Mouse (Mus musculus): ENCODE results near the gene Rhod. TPM values are rescaled to one million over a fixed set of nuclear protein-coding genes. Genes with fewer than 3 reads are reported as not detected.
A peak's percentile ranks its signal among the peaks of the same experiment; 100 is the strongest.

Gene Rhod
- polyA plus RNA-seq (2015; fragmentation: Nextera tagmentation; extraction: Ambion mirVana), result 45.5 and 48.0 TPM in 2 replicates

DNA sequence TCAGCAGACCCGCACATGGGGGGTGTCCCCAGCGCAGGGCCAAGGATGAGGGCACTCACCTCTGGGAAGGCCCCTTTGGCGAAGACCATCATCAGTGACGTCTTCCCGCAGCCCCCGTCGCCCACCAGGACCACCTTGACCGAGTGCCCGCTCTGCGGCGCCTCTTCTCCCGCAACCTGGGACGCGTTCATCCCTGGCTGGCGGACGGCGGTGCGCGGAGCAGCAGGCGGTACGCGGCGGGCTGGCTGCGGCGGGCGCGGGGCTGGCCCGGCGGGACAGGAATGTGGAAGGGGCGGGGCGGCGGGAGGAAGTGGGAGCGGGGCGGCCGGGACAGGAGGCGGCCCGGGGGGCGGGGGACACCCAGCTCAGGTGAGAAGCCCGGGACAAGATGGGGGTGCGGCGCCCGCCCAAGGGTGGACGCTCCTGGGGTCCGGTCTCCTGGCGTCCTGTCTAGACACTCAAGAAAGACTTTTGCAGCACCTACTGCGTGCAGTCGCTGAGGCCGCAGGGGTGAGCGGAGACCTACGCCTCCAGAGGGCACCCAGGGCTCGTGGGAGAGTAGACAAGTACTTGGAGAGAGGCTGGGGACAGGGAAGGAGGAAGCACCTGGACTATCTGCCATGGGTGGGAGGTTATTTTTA, at the start of gene Rhod:
Gene Rhod, minus strand, starts transcription at position 272 of the 641 bp plus-strand sequence.
- H3K4me1 ChIP-seq (replicated peaks; ENCODE audit: control insufficient read depth, insufficient read depth), result peaks cover 3% of the 10 kb centered on the region; the same call in 1 of the 2 replicates
- H3K4me3 ChIP-seq (ENCODE audit: low read depth, low read length), result peak within 1 kb of the TSS; percentile 70
- H3K9ac ChIP-seq (ENCODE audit: low read length), result peak within 1 kb of the TSS; percentile 82
- under 1% methylated on average over 46 of the region's 51 CpGs for WGBS
- peak; percentile 49 for ATAC-seq (ENCODE audit: low FRiP score, low TSS enrichment)
- H3K9me3 ChIP-seq (ENCODE audit: control insufficient read depth, low read length), result no peaks in the 10 kb centered on the region
- DNase-seq (ENCODE audit: low spot score), result peak; percentile 87
- H3K4me2 ChIP-seq (replicated peaks; ENCODE audit: low read depth), result peak within 1 kb of the TSS; percentile 96
- peak within 1 kb of the TSS; percentile 89 for H3K27ac ChIP-seq (replicated peaks)
- TF ChIP-seq EP300 (optimal IDR thresholded peaks at IDR 0.05), result no peak
- 0 out of 2 replicates have a peak, but pooled peaks have one; percentile 8 for TF ChIP-seq CTCF (IDR thresholded peaks at IDR 0.05; ENCODE audit: low read depth)
- no peaks in the 10 kb centered on the region for H3K27me3 ChIP-seq (ENCODE audit: control insufficient read depth, insufficient read depth, low read length)
- no peaks in the 10 kb centered on the region for H3K36me3 ChIP-seq (ENCODE audit: control insufficient read depth, insufficient read depth, low read length)

DNA sequence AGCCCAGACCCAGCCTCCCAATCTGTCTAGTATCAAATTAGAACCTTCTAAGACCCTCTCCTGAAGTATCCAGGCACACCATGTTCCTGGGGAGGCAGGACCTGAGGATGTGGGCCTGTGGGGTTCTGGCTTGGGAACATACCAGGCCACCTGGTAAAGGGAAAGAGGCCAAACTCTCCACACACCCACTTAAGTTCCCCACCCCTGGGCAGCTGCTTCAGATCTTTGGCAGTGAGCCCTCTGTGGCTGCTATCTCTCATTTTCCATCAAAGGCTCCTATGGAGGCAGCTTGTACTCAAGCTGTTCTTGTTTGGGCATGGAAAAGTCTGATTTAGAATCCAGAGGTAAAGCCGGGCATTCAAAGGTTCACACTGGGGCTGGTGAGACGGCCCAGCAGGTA, 48.6 kb upstream of the Rhod start:
- 43% methylated on average over 2 of the region's 2 CpGs for WGBS
- Histone ChIP-seq H3K36me3 (ENCODE audit: control insufficient read depth, insufficient read depth, low read length) (no peaks in the 10 kb centered on the region), H3K4me3 (ENCODE audit: low read depth, low read length) (no peak overlapping the region), H3K9me3 (ENCODE audit: control insufficient read depth, low read length) (no peaks in the 10 kb centered on the region), H3K27me3 (ENCODE audit: control insufficient read depth, insufficient read depth, low read length) (no peaks in the 10 kb centered on the region), H3K9ac (ENCODE audit: low read length) (no peak overlapping the region), H3K4me2 (replicated peaks; ENCODE audit: low read depth) (no peak overlapping the region), H3K4me1 (replicated peaks; ENCODE audit: control insufficient read depth, insufficient read depth) (peaks cover 2% of the 10 kb centered on the region; the same call in 1 of the 2 replicates), H3K27ac (replicated peaks) (no peak overlapping the region)
- no peak for ATAC-seq (ENCODE audit: low FRiP score, low TSS enrichment)
- TF ChIP-seq EP300 (optimal IDR thresholded peaks at IDR 0.05) (no peak), CTCF (IDR thresholded peaks at IDR 0.05; ENCODE audit: low read depth) (no peak)
- peak; percentile 43 for DNase-seq (ENCODE audit: low spot score)

DNA sequence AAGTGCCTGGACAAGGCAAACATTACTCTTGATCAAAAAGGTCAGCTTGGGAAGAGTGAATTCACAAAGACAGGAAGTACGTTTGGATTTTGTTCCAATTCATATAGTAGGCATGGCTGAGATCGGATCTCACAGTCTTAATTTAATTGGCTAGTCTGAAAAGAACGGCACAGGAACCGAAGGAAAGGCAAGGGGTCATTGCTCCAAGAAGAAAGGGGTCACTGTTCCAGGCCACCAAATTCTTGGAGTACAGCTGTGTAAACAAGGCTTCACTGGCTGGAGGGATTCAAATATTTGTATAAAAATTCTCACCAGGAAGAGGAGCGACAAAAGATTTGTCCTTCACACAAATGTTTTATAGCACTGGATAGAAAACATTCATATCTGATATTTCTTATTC, 45.8 kb upstream of the Rhod start:
- no peak overlapping the region for H3K9ac ChIP-seq (ENCODE audit: low read length)
- no peaks in the 10 kb centered on the region for H3K9me3 ChIP-seq (ENCODE audit: control insufficient read depth, low read length)
- 18% methylated on average over 5 of the region's 5 CpGs for WGBS
- TF ChIP-seq CTCF (IDR thresholded peaks at IDR 0.05; ENCODE audit: low read depth) (no peak), EP300 (optimal IDR thresholded peaks at IDR 0.05) (no peak)
- ATAC-seq (ENCODE audit: low FRiP score, low TSS enrichment) (no peak), DNase-seq (ENCODE audit: low spot score) (no peak)
- H3K4me3 ChIP-seq (ENCODE audit: low read depth, low read length), result no peak overlapping the region
- H3K27me3 ChIP-seq (ENCODE audit: control insufficient read depth, insufficient read depth, low read length), result no peaks in the 10 kb centered on the region
- H3K4me2 ChIP-seq (replicated peaks; ENCODE audit: low read depth), result no peak overlapping the region
- H3K4me1 ChIP-seq (replicated peaks; ENCODE audit: control insufficient read depth, insufficient read depth), result peaks cover 2% of the 10 kb centered on the region; the same call in 1 of the 2 replicates
- H3K27ac ChIP-seq (replicated peaks), result no peak overlapping the region
- no peaks in the 10 kb centered on the region for H3K36me3 ChIP-seq (ENCODE audit: control insufficient read depth, insufficient read depth, low read length)

DNA sequence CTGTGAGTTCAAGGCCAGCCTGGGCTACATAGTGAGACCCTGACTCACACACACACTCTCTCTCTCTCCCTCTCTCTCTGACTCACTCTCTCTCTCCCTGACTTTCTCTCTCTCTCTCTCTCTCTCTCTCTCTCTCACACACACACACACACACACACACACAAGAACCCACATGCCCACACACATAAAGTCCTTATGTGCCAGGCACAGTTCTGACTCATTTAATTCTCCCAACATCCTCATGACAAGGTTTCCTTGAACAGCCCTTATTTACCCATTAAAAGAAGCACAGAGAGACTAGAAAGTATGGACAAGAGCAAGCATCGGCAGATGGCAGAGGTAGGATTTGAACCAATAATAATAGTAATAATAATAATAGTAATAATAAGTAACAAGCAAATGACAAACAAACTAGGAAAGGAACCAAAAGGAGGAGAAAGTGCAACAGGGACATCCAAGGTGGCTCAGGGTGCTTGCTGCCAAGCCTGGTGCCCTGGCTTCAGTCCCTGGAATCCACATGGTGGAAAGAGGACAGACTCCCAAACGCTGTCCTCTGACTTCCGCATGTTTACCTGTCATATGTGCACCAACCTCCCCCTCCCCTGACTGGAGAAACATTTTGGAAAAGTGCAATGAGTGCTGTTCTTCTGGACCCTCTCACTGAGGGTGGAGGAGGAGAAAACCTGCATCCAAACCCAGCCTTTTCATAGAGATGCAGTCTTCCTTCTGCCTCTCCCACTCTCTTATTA, 43.1 kb upstream of the Rhod start:
- TF ChIP-seq EP300 (optimal IDR thresholded peaks at IDR 0.05) (no peak), CTCF (IDR thresholded peaks at IDR 0.05; ENCODE audit: low read depth) (no peak)
- Histone ChIP-seq H3K4me3 (ENCODE audit: low read depth, low read length) (no peak overlapping the region), H3K27ac (replicated peaks) (no peak overlapping the region), H3K9ac (ENCODE audit: low read length) (no peak overlapping the region), H3K4me1 (replicated peaks; ENCODE audit: control insufficient read depth, insufficient read depth) (no peaks in the 10 kb centered on the region), H3K36me3 (ENCODE audit: control insufficient read depth, insufficient read depth, low read length) (no peaks in the 10 kb centered on the region), H3K4me2 (replicated peaks; ENCODE audit: low read depth) (no peak overlapping the region), H3K27me3 (ENCODE audit: control insufficient read depth, insufficient read depth, low read length) (no peaks in the 10 kb centered on the region), H3K9me3 (ENCODE audit: control insufficient read depth, low read length) (no peaks in the 10 kb centered on the region)
- WGBS, result 82% methylated on average over 3 of the region's 3 CpGs
- ATAC-seq (ENCODE audit: low FRiP score, low TSS enrichment), result no peak
- no peak for DNase-seq (ENCODE audit: low spot score)

DNA sequence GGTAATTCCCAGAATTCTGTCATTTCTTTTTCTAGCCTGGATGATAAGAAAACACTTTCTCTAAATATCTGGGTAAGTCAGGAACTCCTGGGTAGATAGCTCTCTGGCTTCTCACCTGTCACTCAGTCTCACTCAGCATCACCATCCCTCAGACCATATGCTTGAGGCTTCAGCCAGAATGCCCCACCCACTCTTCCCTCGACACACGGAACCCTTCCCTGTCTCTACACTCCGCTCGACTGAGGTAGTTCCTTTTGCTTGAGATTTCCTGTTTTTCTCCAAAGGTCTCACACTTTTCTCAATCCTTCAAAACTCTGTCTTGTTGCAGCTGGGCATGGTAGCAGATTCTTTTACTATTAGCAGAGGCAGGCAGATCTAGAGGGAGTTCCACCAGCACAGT, 42.1 kb upstream of the Rhod start:
- TF ChIP-seq EP300 (optimal IDR thresholded peaks at IDR 0.05) (no peak), CTCF (IDR thresholded peaks at IDR 0.05; ENCODE audit: low read depth) (no peak)
- no peaks in the 10 kb centered on the region for H3K9me3 ChIP-seq (ENCODE audit: control insufficient read depth, low read length)
- H3K4me1 ChIP-seq (replicated peaks; ENCODE audit: control insufficient read depth, insufficient read depth), result no peaks in the 10 kb centered on the region
- H3K36me3 ChIP-seq (ENCODE audit: control insufficient read depth, insufficient read depth, low read length), result no peaks in the 10 kb centered on the region
- no peak overlapping the region for H3K4me2 ChIP-seq (replicated peaks; ENCODE audit: low read depth)
- no peak overlapping the region for H3K27ac ChIP-seq (replicated peaks)
- no peak for DNase-seq (ENCODE audit: low spot score)
- no peak for ATAC-seq (ENCODE audit: low FRiP score, low TSS enrichment)
- 26% methylated on average over 4 of the region's 4 CpGs for WGBS
- H3K4me3 ChIP-seq (ENCODE audit: low read depth, low read length), result no peak overlapping the region
- H3K27me3 ChIP-seq (ENCODE audit: control insufficient read depth, insufficient read depth, low read length), result no peaks in the 10 kb centered on the region
- H3K9ac ChIP-seq (ENCODE audit: low read length), result no peak overlapping the region

DNA sequence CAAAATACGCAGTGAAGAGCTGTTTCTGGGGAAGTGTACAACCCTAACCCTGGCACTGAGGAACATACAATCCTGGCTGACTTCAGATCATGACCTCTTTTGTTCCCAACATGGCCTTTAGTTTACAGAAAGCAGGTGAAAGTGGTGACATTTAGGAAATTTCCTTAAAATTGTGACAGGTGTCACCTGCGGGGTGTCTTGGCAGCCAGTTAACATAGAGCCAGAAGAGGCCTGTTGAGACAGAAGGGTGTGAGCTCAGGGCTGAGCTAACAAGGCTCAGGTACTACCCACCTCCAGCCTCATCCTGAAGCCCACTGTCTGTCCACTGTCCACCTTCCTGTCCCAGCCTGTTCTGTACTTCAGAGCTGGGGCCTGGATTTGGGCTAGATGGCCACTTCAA, 40.8 kb upstream of the Rhod start:
- no peak overlapping the region for H3K4me2 ChIP-seq (replicated peaks; ENCODE audit: low read depth)
- no peaks in the 10 kb centered on the region for H3K4me1 ChIP-seq (replicated peaks; ENCODE audit: control insufficient read depth, insufficient read depth)
- no peak overlapping the region for H3K4me3 ChIP-seq (ENCODE audit: low read depth, low read length)
- DNase-seq (ENCODE audit: low spot score), result no peak
- H3K27ac ChIP-seq (replicated peaks), result no peak overlapping the region
- H3K9me3 ChIP-seq (ENCODE audit: control insufficient read depth, low read length), result no peaks in the 10 kb centered on the region
- 85% methylated on average over 2 of the region's 2 CpGs for WGBS
- no peak overlapping the region for H3K9ac ChIP-seq (ENCODE audit: low read length)
- H3K27me3 ChIP-seq (ENCODE audit: control insufficient read depth, insufficient read depth, low read length), result no peaks in the 10 kb centered on the region
- no peaks in the 10 kb centered on the region for H3K36me3 ChIP-seq (ENCODE audit: control insufficient read depth, insufficient read depth, low read length)
- ATAC-seq (ENCODE audit: low FRiP score, low TSS enrichment), result no peak
- TF ChIP-seq EP300 (optimal IDR thresholded peaks at IDR 0.05), result no peak
- no peak for TF ChIP-seq CTCF (IDR thresholded peaks at IDR 0.05; ENCODE audit: low read depth)

All from stomach, postnatal 0 days (tissue).